Mouse (Mus musculus) ES-E14 (cell line): ENCODE data around the gene Tns3. TPM values are rescaled to one million over a fixed set of nuclear protein-coding genes. Genes with fewer than 3 reads are reported as not detected.

ENCODE experiments used
- DNase-seq: peaks from one replicate; pipeline ENCODE4 v3.0.0-alpha.2; 2013; ENCODE audit warnings: low read depth, low spot score
- H3K27ac ChIP-seq: 2 replicates; pipeline ENCODE4 v1.5.1; 2012; ENCODE audit warnings: low read depth, mild to moderate bottlenecking, low read length, moderate library complexity, mixed read lengths; ENCODE audit not compliant: poor library complexity, insufficient read depth, severe bottlenecking
- H3K36me3 ChIP-seq: 2 replicates; pipeline ENCODE4 v1.6.1; 2012; ENCODE audit warnings: mild to moderate bottlenecking, low read length, moderate library complexity, mixed read lengths; ENCODE audit not compliant: control insufficient read depth, poor library complexity, insufficient read depth, severe bottlenecking
- H3K4me1 ChIP-seq, 2 experiments: fragments of 150-350 bp in 1 of 2; sonication (generic) in 1 of 2; 2 replicates each; pipeline ENCODE4 v1.6.1; 2012; ENCODE audit warnings: low read length in 2 of 2, mild to moderate bottlenecking in 1 of 2, mixed read lengths in 1 of 2; ENCODE audit not compliant: control insufficient read depth in 2 of 2, insufficient read depth in 2 of 2, poor library complexity in 1 of 2
- H3K4me3 ChIP-seq, 2 experiments: fragments of 150-350 bp in 1 of 2; sonication (generic) in 1 of 2; 2 replicates each; pipeline ENCODE4 v1.5.1; 2012; ENCODE audit warnings: low read length in 2 of 2, low read depth in 1 of 2, mild to moderate bottlenecking in 1 of 2, mixed read lengths in 1 of 2; ENCODE audit not compliant: insufficient read depth in 1 of 2, poor library complexity in 1 of 2, severe bottlenecking in 1 of 2
- H3K9ac ChIP-seq: 2 replicates; pipeline ENCODE4 v1.6.1; 2012; ENCODE audit warnings: low read depth, mild to moderate bottlenecking, low read length, mixed read lengths; ENCODE audit not compliant: poor library complexity, insufficient read depth, severe bottlenecking
- H3K9me3 ChIP-seq: fragments of 150-350 bp; sonication (generic); 2 replicates; pipeline ENCODE4 v1.6.1; 2012; ENCODE audit warnings: low read depth, mild to moderate bottlenecking, low read length; ENCODE audit not compliant: control insufficient read depth, insufficient read depth
- CHD2 ChIP-seq: IDR thresholded peaks from 2 replicates; pipeline ENCODE4 v1.6.1; 2014; ENCODE audit warnings: mild to moderate bottlenecking, low read depth, low read length, inconsistent platforms
- HCFC1 ChIP-seq: IDR thresholded peaks from 2 replicates; pipeline ENCODE4 v1.6.1; 2012; ENCODE audit warnings: low read length, inconsistent platforms, borderline replicate concordance; ENCODE audit not compliant: insufficient read depth
- MAFK ChIP-seq: IDR thresholded peaks from 2 replicates; pipeline ENCODE4 v1.6.1; 2014; ENCODE audit warnings: mild to moderate bottlenecking, low read depth, low read length, inconsistent platforms; ENCODE audit not compliant: insufficient read depth
- ZC3H11A ChIP-seq: IDR thresholded peaks from 2 replicates; pipeline ENCODE4 v1.6.1; 2012; ENCODE audit warnings: low read depth, mild to moderate bottlenecking, inconsistent platforms, low read length, borderline replicate concordance
- ZNF384 ChIP-seq: IDR thresholded peaks from 2 replicates; pipeline ENCODE4 v1.6.1; 2012; ENCODE audit warnings: low read depth, low read length, inconsistent platforms
- in situ Hi-C, 2 experiments: fragments of 600-800 bp; cut with MboI; formaldehyde crosslinking; loops; one replicate each; pipeline ENCODE4 v1.15.1; 2025; ENCODE audit warnings: low sequenced_read_pairs in 2 of 2, inconsistent platforms in 1 of 2; ENCODE audit not compliant: unreplicated experiment in 2 of 2
- total RNA-seq: library from RNA; depleted of rRNA; stranded (reverse); fragments of 300-350 nt; gene quantifications from 2 replicates; pipeline ENCODE4 v1.2.3, GENCODE M21; 2012

Tns3 gene
- total RNA-seq, 1 experiment = 111 TPM

GRCm38 (mm10) chr11:8532112-8532747 is 132.1 kb downstream of the Tns3 start:
- Histone ChIP-seq H3K27ac (no peak overlapping the region), H3K9me3 (no peaks in the 10 kb centered on the region), H3K4me1 (no peaks in the 10 kb centered on the region; a peak in 1 of 4 replicates), H3K4me3 (no peak overlapping the region), H3K36me3 (peaks cover 60% of the 10 kb centered on the region), H3K9ac (no peak overlapping the region)
- in situ Hi-C loops = loop anchor here (5.0 to 10.0 kb wide), 2 partner anchors 330 to 333 kb away; no protein-coding TSS in a partner anchor
- TF ChIP-seq ZC3H11A = no peak
- 0 out of 2 replicates have a peak, but pooled peaks have one; percentile 11 for TF ChIP-seq MAFK
- no peak for DNase-seq

- DNase-seq = no peak
- H3K9me3 ChIP-seq = no peaks in the 10 kb centered on the region
- H3K27ac ChIP-seq = no peak overlapping the region
- H3K4me1 ChIP-seq = no peaks in the 10 kb centered on the region; a peak in 1 of 4 replicates
- no peak overlapping the region for H3K4me3 ChIP-seq
- peaks cover 62% of the 10 kb centered on the region for H3K36me3 ChIP-seq
- H3K9ac ChIP-seq = no peak overlapping the region
- no peak for TF ChIP-seq CHD2
- in situ Hi-C loops = loop anchor here (5.0 to 10.0 kb wide), 2 partner anchors 332 to 334 kb away; no protein-coding TSS in a partner anchor
Observed at GRCm38 (mm10) chr11:8530506-8530905, 133.8 kb downstream of the Tns3 start.

GRCm38 (mm10) chr11:8530036-8530435 is 134.3 kb downstream of the Tns3 start:
- Histone ChIP-seq H3K9ac (no peak overlapping the region), H3K36me3 (peaks cover 61% of the 10 kb centered on the region), H3K4me1 (no peaks in the 10 kb centered on the region; a peak in 1 of 4 replicates), H3K27ac (no peak overlapping the region), H3K9me3 (no peaks in the 10 kb centered on the region), H3K4me3 (no peak overlapping the region)
- DNase-seq = no peak
- no peak for TF ChIP-seq HCFC1
- no peak for TF ChIP-seq ZC3H11A
- in situ Hi-C loops = loop anchor here (5.0 to 10.0 kb wide), 2 partner anchors 332 to 335 kb away; no protein-coding TSS in a partner anchor

GRCm38 (mm10) chr11:8525463-8526145 is 138.7 kb downstream of the Tns3 start:
- Histone ChIP-seq H3K4me3 (no peak overlapping the region), H3K36me3 (peaks cover 57% of the 10 kb centered on the region), H3K9me3 (no peaks in the 10 kb centered on the region), H3K27ac (no peak overlapping the region), H3K4me1 (no peaks in the 10 kb centered on the region; a peak in 1 of 4 replicates), H3K9ac (no peak overlapping the region)
- in situ Hi-C loops = no loop called here
- no peak for TF ChIP-seq ZNF384
- TF ChIP-seq MAFK = no peak
- no peak for TF ChIP-seq CHD2
- no peak for TF ChIP-seq HCFC1
- no peak for TF ChIP-seq ZC3H11A
- no peak for DNase-seq
